Mouse (Mus musculus): ENCODE data around the gene Afm. TPM values are rescaled to one million over a fixed set of nuclear protein-coding genes. Genes with fewer than 3 reads are reported as not detected.
A peak's percentile ranks its signal among the peaks of the same experiment; 100 is the strongest.

Afm gene
- polyA plus RNA-seq, 1 experiment: 1.3 TPM

- peaks cover 6% of the 10 kb centered on the region for H3K4me1 ChIP-seq (ENCODE audit: control insufficient read depth, insufficient read depth, low read length)
- H3K36me3 ChIP-seq (ENCODE audit: control insufficient read depth, insufficient read depth, low read length): no peaks in the 10 kb centered on the region
- TF ChIP-seq CTCF (IDR thresholded peaks at IDR 0.05; ENCODE audit: control insufficient read depth, insufficient read depth, insufficient replicate concordance, low read depth, low read length): peak; percentile 89
- TF ChIP-seq POLR2A (IDR thresholded peaks at IDR 0.05; ENCODE audit: control insufficient read depth, low read depth, low read length): no peak
- peak overlapping the region; percentile 74 for H3K4me3 ChIP-seq (ENCODE audit: control insufficient read depth, low read depth, low read length)
- H3K27me3 ChIP-seq (ENCODE audit: control insufficient read depth, insufficient read depth, low read length): no peaks in the 10 kb centered on the region
- H3K27ac ChIP-seq (ENCODE audit: control insufficient read depth, insufficient read depth, low read depth, low read length): no peak overlapping the region
These were observed 70.2 kb downstream of the Afm start for GRCm38 (mm10) chr5:90588708-90589595.

GRCm38 (mm10) chr5:90590676-90591075 is 71.9 kb downstream of the Afm start:
- H3K4me1 ChIP-seq (ENCODE audit: control insufficient read depth, insufficient read depth, low read length): peaks cover 6% of the 10 kb centered on the region
- H3K4me3 ChIP-seq (ENCODE audit: control insufficient read depth, low read depth, low read length): no peak overlapping the region
- H3K27me3 ChIP-seq (ENCODE audit: control insufficient read depth, insufficient read depth, low read length): no peaks in the 10 kb centered on the region
- TF ChIP-seq POLR2A (IDR thresholded peaks at IDR 0.05; ENCODE audit: control insufficient read depth, low read depth, low read length) (no peak), CTCF (IDR thresholded peaks at IDR 0.05; ENCODE audit: control insufficient read depth, insufficient read depth, insufficient replicate concordance, low read depth, low read length) (no peak)
- H3K27ac ChIP-seq (ENCODE audit: control insufficient read depth, insufficient read depth, low read depth, low read length): no peak overlapping the region
- H3K36me3 ChIP-seq (ENCODE audit: control insufficient read depth, insufficient read depth, low read length): no peaks in the 10 kb centered on the region

GRCm38 (mm10) chr5:90591936-90592335 is 73.2 kb downstream of the Afm start:
- H3K36me3 ChIP-seq (ENCODE audit: control insufficient read depth, insufficient read depth, low read length): no peaks in the 10 kb centered on the region

GRCm38 (mm10) chr5:90594945-90595344 is 76.2 kb downstream of the Afm start:
- H3K27me3 ChIP-seq (ENCODE audit: control insufficient read depth, insufficient read depth, low read length): no peaks in the 10 kb centered on the region
- H3K4me1 ChIP-seq (ENCODE audit: control insufficient read depth, insufficient read depth, low read length): peaks cover 2% of the 10 kb centered on the region; the same call in 1 of the 2 replicates
- H3K27ac ChIP-seq (ENCODE audit: control insufficient read depth, insufficient read depth, low read depth, low read length): no peak overlapping the region
- no peaks in the 10 kb centered on the region for H3K36me3 ChIP-seq (ENCODE audit: control insufficient read depth, insufficient read depth, low read length)
- TF ChIP-seq POLR2A (IDR thresholded peaks at IDR 0.05; ENCODE audit: control insufficient read depth, low read depth, low read length) (no peak), CTCF (IDR thresholded peaks at IDR 0.05; ENCODE audit: control insufficient read depth, insufficient read depth, insufficient replicate concordance, low read depth, low read length) (no peak)
- H3K4me3 ChIP-seq (ENCODE audit: control insufficient read depth, low read depth, low read length): no peak overlapping the region

More at GRCm38 (mm10) chr5:90591936-90592335, 73.2 kb downstream of the Afm start:
- no peak overlapping the region for H3K27ac ChIP-seq (ENCODE audit: control insufficient read depth, insufficient read depth, low read depth, low read length)
- H3K27me3 ChIP-seq (ENCODE audit: control insufficient read depth, insufficient read depth, low read length): no peaks in the 10 kb centered on the region
- TF ChIP-seq CTCF (IDR thresholded peaks at IDR 0.05; ENCODE audit: control insufficient read depth, insufficient read depth, insufficient replicate concordance, low read depth, low read length) (no peak), POLR2A (IDR thresholded peaks at IDR 0.05; ENCODE audit: control insufficient read depth, low read depth, low read length) (no peak)
- H3K4me3 ChIP-seq (ENCODE audit: control insufficient read depth, low read depth, low read length): no peak overlapping the region
- H3K4me1 ChIP-seq (ENCODE audit: control insufficient read depth, insufficient read depth, low read length): peaks cover 6% of the 10 kb centered on the region

- TF ChIP-seq POLR2A (IDR thresholded peaks at IDR 0.05; ENCODE audit: control insufficient read depth, low read depth, low read length) (no peak), CTCF (IDR thresholded peaks at IDR 0.05; ENCODE audit: control insufficient read depth, insufficient read depth, insufficient replicate concordance, low read depth, low read length) (no peak)
- H3K36me3 ChIP-seq (ENCODE audit: control insufficient read depth, insufficient read depth, low read length): no peaks in the 10 kb centered on the region
- H3K27ac ChIP-seq (ENCODE audit: control insufficient read depth, insufficient read depth, low read depth, low read length): no peak overlapping the region
- no peak overlapping the region for H3K4me3 ChIP-seq (ENCODE audit: control insufficient read depth, low read depth, low read length)
- H3K4me1 ChIP-seq (ENCODE audit: control insufficient read depth, insufficient read depth, low read length): no peaks in the 10 kb centered on the region
- H3K27me3 ChIP-seq (ENCODE audit: control insufficient read depth, insufficient read depth, low read length): no peaks in the 10 kb centered on the region
These were observed 77.4 kb downstream of the Afm start for GRCm38 (mm10) chr5:90596155-90596554.

- no peak for TF ChIP-seq POLR2A (IDR thresholded peaks at IDR 0.05; ENCODE audit: control insufficient read depth, low read depth, low read length)
- TF ChIP-seq CTCF (IDR thresholded peaks at IDR 0.05; ENCODE audit: control insufficient read depth, insufficient read depth, insufficient replicate concordance, low read depth, low read length): no peak
- no peaks in the 10 kb centered on the region for H3K4me1 ChIP-seq (ENCODE audit: control insufficient read depth, insufficient read depth, low read length)
- H3K27ac ChIP-seq (ENCODE audit: control insufficient read depth, insufficient read depth, low read depth, low read length): no peak overlapping the region
- no peaks in the 10 kb centered on the region for H3K36me3 ChIP-seq (ENCODE audit: control insufficient read depth, insufficient read depth, low read length)
- H3K27me3 ChIP-seq (ENCODE audit: control insufficient read depth, insufficient read depth, low read length): no peaks in the 10 kb centered on the region
- H3K4me3 ChIP-seq (ENCODE audit: control insufficient read depth, low read depth, low read length): no peak overlapping the region
These were observed 82.7 kb downstream of the Afm start for GRCm38 (mm10) chr5:90601469-90601868.

Other genes with a start within 250 kb of the Afm start
- 15.7 and 18.2 TPM in 2 replicates for gene Ankrd17, start 152.4 kb upstream of the Afm start, polyA plus RNA-seq (2012; rRNA removed)
- 0.61 and 1.6 TPM in 2 replicates for gene Gm9958, start 151.7 kb upstream of the Afm start, polyA plus RNA-seq (2012; rRNA removed)
- 0.07 and 0.22 TPM in 2 replicates for gene Alb, start 58.0 kb upstream of the Afm start, polyA plus RNA-seq (2012; rRNA removed)
- gene Afp, start 28.2 kb upstream of the Afm start, polyA plus RNA-seq (2012; rRNA removed): 0.13 and 0.21 TPM in 2 replicates
- gene 5830473C10Rik, start 42.2 kb downstream of the Afm start, polyA plus RNA-seq (2012; rRNA removed): 0.12 TPM in 1 of 2 replicates, not detected in the other
- gene Rassf6, start 121.7 kb downstream of the Afm start, polyA plus RNA-seq (2012; rRNA removed): 0.24 and 0.42 TPM in 2 replicates
- gene Cxcl5, start 240.4 kb downstream of the Afm start, polyA plus RNA-seq (2012; rRNA removed): not detected in 2 replicates
- gene Ppbp, start 249.6 kb downstream of the Afm start, polyA plus RNA-seq (2012; rRNA removed): 0.10 TPM in 1 of 2 replicates, not detected in the other

All from testis, adult 2 months (tissue).